Mouse (Mus musculus) layer of hippocampus, adult 18-20 months (tissue): ENCODE results near the gene Gm7030. TPM values are rescaled to one million over a fixed set of nuclear protein-coding genes. Genes with fewer than 3 reads are reported as not detected.
"Not testable (repeated sequence)": the region's sequence is repeated elsewhere in the genome, so short reads cannot be mapped to it uniquely, and the experiment has no call there.

ENCODE experiments used
- DNase-seq, 2 experiments: peaks; one replicate each; pipeline ENCODE4 v3.0.0; 2022; ENCODE audit warnings: low spot score in 2 of 2
- long read RNA-seq: library from polyadenylated mRNA; stranded (forward); transcript quantifications from one replicate; pipeline ENCODE4 v2.0.0, GENCODE M21; 2021
- total RNA-seq, 2 experiments: library from RNA; stranded (reverse); gene quantifications; 2 replicates each; pipeline ENCODE4 v1.2.3; 2021

Gene Gm7030
- not detected for total RNA-seq
- long read RNA-seq: 0 reads

DNA sequence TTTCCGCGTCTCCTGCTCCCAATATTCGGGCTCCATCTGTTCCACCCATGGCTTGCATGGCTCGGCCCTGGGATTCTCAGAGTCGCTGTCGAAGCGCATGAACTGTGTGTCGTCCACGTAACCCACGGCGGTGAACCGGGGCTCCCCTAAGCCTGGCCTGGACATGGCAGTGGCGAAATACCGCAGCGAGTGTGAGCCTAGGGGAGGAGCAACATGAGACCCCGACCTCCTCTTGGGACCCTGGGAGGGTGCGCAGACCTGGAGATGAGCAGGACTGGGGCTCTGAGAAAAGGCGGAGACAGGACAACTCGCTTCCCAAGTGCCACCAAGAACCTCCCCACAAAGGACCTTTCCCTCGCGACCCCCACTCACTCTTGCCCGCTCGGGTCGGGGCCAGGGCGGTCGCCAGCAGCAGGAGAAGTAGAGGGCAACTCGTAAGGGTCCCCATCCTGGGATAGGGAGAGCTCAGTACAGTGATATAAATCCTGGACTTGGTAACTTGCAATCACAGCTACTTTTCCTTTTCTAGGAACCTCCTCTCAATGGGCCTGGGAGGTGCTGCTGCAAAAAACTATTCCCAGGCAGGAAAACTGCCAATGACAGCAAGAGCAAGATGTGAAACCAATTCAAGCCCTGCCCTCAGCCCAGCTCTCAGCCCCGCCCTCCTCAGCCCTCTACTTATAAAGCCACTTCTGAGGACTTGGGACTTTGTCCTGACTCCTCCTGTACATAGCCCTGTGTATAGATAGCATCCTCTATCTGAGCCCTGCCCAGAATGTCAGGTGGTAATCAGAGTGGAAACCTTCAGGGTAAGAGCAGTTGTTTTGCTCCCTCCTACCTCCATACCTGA, at the start of gene Gm7030:
Gene Gm7030, minus strand, starts transcription at position 458 of the 850 bp plus-strand sequence.
- not testable (repeated sequence) for DNase-seq

DNA sequence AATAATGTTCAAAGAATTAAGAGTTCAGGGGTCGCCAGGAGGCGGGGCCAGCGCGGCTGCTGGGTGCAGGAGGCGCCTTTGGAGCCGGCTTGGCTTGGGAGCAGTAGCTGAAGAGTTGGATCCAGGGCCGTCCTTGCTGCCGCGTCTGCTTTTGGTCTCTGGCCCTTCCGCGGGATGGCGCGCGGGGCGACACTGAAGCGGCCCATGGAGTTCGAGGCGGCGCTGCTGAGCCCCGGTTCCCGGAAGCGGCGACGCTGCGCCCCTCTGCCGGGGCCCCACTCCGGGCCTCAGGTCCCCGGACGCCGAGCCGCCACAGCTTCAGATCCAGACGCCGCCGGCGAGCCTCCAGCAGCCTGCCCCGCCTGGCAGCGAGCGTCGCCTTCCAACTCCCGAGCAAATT, 49.7 kb upstream of the Gm7030 start:
- DNase-seq: not testable (repeated sequence)

DNA sequence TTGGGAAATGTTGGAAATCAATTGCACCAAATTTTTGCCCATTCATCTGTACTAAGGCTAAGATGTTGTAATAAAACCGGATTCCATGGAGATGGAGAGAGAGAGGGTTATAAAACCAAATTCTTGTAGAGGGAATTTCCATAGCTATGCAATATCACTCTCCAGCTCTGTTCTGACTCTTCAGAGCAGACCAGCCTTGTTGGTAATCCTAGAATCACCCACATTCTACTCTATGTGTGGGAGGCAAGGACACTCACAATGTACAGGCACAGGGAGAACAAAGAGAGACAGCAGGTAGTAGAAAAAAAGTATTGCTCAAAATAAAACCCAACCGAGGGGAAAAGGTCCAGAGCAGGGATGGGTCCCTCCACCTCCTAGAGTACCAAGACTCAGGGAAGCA, 46.9 kb upstream of the Gm7030 start:
- DNase-seq: not testable (repeated sequence)

DNA sequence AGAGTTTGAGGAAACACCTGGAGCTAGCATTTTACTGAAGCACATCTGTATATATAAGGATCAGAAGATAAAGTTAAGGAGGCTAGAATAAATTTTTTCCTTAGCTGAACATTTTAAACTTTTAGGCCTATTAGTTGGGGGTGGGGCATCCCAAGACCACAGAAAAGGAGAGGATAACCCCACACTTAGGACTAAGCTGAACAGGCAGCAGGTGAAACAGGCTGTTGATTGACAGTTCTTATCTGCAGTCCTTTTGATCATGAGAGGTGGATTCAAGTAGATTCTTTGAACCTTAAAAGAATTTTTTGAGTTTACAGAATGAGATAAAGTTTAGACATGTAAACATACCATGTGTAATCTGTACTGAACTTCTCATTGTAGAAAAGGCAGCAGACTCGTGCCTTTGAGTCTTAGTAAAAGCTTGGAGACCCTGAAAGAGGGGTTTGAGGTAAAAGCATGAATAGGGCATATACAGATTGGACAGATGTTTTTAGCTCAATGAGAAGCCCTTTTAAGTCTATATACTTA, 41.1 kb upstream of the Gm7030 start:
- no peak for DNase-seq

DNA sequence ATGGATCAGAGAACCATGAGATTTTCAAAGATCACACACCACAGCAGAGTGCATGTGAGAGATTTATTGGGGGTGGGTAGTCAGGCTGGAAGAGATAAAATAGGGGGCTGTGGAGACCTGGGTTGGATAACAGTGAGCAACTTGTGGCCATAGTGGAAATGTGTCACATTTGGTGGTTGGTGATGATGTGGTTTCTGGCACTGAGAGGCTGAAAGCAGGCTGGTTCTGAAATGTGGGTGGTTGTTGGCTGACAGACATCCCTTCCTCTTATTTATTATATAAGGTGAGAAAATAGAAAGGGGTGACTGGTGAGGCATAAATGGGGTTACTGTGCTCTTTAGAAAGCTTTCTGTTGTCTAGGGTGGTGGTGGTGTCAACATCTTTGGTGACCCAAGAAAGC, 40.5 kb upstream of the Gm7030 start:
- no peak for DNase-seq

DNA sequence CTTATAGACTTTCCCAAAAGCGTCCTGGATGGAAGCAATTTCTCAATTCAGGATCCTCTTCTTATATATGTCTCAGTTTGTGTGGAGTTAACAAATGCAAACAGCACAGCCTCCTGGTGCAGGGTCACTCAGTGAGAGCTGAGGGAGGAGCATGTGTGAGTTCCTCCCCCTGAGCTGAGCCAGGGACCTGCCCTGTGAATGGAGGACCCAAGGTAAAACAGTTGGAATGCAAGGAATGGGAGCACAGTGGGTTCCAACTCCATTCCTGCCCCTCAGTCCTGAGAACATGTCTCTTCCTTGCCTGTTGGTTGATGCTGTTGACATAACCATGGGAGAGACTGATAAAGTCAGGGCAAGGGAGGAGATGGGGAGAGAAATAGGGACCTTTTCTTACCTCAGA, 39.9 kb upstream of the Gm7030 start:
- DNase-seq: not testable (repeated sequence)

DNA sequence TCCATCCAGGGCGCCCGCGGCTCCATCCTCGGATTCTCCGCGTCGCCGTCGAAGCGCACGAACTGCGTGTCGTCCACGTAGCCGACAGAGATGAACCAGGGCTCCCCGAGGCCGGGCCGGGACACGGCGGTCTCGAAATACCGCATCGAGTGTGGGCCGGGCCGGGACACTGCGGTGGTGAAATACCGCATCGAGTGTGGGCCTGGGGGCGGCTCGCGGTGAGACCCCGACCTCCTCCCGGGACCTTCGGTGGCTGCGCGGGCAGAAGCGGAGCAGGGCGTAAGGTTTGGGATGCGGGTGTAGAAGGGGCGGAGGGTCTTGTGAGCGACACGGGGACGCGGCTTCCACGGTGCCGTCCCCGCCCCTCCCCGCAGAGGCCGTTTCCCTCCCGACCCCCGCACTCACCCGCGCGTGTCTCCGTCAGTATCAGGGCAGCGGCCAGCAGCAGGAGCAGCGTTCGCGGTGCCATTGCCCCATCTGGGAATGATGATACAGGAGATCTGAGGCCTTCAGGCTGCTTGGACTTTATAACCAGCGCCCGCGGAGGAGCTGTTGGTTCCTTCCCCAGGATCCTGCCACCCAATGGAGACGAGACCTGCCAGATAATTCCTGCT, 38.9 kb upstream of the Gm7030 start, which contains the start of gene Gm8909:
Gene Gm8909, minus strand, starts transcription at position 499 of the 614 bp plus-strand sequence.
- no peak for DNase-seq

DNA sequence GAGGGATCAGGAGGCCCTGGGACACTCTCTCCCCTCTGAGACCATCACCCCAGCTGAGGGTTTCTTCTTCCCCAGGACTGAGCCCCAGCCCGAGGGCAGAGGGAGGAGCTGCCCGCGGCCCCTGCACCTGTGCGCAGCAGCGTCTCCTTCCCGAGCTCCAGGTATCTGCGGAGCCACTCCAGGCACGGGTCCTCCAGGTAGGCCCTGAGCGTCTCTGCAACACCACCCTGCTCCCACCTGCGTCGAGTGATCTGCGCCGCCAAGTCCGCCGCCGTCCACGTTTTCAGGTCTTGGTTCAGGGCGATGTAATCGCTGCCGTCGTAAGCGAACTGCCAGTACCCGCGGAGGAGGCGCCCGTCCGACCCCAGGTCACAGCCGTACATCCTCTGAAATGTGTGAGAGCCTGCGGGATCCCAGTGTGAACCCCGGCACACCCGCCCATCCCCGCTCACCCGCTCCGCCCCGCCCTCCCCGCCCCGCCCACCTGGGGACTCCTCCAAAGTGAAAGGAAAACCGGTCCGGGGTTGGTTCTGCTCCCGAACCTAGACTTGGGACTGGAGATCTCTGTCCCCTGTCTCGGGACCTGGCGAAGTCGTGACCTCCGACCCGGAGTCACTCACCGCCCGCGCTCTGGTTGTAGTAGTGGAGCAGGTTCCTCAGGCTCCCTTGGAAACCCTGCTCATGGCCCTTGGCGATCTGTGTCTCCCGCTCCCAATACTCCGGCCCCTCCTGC, 38.2 kb upstream of the Gm7030 start:
- DNase-seq: no peak

DNA sequence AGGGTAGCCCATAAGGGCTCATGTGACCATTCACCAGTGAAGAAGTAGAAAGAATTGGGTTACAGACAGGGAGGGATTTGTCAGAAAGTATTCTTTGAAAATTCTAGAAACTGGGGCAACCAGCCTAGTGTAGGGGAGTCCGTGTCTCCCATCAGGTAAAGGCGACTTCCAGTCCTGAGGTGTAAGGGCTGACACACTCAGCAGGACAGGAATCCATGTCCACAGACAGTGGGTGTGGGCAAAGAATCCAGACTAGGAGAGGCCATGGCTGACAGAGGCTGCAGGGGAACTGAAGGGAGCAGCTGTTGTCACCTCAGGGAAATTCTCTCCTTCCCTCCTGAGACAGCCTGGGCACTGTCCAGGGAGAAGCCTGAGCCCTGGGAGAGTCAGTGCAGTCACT, 37.7 kb upstream of the Gm7030 start:
- DNase-seq: not testable (repeated sequence)

DNA sequence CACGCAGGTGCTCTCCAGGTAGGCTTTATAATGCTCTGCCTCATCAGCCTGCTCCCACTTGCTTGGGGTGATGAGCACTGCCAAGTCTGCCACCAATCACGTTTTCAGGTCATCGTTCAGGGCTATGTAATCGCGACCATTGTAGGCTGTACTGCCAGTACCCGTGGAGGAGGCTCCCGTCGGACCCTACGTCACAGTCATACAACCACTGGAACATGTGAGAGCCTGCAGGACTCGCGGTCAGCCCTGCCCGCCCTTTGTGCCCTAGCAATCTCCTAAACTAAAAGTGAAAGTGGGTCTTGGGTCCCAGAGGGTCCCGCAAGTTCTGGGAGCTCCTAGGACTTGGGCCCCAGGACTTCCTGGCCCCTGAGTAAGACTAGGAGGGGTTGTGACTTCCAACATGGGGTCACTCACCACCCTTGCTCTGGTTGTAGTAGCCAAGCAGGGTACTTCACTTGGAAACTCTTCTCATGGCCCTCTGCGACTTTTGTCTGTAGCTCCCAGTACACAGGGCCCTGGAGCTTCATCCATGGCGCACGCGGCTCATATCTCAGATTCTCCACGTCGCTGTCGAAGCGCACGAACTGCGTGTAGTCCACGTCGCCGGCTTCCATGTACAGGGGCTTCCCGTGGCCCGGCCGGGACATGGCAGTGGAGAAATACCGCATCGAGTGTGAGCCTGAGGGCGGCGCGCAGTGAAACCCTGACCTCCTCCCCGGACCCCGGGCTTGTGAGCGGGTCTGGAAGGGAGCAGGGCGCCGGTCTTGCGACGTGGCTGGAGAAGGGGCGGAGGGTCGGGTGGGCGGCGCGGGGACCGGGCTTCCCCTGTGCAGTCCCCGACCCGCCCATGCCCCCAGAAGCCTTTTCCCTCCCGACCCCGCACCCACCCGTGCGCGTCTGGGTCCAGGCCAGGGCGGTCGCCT, 32.2 kb upstream of the Gm7030 start:
- no peak for DNase-seq

DNA sequence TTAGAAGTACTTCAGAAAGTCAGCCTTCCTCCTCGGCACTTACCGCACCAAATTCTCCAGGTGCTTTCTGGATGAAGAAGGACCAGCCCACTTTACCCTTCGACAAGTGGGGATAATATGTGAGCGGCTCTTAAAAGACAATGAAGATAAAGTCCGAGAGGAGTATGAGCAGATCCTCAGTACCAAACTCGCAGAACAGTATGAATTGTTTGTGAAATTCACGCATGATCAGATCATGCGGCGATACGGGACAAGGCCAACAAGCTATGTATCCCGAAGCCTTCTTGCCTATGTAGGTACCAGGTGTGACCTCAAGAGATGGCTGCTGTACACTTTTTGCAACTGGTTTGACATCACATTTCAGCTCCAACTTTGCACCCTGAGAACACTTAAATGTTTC, 29.0 kb upstream of the Gm7030 start:
- DNase-seq: not testable (repeated sequence)

DNA sequence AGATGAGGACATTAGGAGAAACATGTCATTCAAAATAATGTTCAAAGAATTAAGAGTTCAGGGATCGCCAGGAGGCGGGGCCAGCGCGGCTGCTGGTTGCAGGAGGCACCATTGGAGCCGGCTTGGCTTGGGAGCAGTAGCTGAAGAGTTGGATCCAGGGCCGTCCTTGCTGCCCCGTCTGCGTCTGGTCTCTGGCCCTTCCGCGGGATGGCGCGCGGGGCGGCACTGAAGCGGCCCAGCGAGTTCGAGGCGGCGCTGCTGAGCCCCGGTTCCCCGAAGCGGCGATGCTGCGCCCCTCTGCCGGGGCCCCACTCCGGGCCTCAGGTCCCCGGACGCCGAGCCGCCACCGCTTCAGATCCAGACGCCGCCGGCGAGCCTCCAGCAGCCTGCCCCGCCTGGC, 28.6 kb upstream of the Gm7030 start:
- DNase-seq: not testable (repeated sequence)

DNA sequence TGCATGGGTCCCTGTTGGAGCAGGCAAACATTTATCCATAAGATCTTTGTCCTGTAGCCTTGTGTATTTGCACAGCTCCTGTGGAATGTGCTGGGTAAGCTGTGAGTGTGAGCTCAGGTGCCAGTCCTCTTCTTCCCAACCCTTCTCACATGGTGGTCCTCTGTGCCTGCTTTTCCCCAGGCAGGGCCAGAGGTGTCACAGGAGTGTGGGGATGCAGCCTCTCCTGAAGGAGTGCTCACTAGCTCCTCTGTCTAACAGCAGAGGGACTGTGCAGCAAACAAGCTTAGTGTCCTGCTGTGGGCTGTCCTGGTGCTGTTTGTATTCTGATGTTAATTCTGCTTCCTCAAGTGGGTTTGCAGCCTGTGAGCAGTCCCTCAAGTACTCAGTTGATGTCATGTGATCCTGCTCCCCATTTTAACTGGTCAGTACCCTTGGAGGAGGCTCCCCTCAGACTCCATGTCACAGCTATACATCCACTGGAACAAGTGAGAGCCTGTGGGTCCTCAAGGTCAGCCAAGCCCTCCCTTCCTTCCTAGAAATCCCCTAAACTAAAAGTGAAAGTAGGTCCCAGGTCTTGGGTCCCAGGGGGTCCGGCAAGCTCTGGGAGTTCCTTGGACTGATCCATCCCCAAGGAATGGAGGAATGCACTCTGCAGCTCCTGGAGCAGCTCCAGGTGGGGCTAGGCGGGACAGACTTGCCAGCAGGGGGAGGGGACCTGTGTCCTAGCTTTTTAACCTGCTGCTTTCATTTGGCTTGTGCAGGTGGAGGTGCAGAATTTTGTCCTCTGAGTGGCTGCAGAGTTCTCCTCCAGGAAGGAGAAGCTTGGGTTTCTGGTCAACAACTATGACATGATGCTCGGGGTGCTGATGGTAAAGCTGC, 25.3 kb upstream of the Gm7030 start:
- no peak for DNase-seq

DNA sequence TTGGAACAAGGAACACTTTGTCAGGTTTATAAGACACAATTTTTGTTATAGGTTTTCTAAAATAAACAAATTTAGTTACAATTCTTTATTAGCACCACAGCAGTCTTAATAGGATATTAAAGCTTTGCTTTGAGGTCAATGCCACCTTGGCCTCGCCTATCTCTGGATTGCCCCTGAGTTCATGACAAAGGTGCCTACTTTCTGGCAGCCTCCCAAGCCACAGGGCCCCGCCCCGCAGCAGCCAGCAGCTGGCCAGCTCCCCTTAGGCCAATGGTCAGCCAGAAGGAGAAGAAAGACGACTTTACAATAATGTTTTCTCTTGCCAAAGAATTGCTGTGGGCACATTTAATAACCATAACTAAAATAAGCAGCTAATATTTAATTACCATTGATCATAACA, 22.0 kb upstream of the Gm7030 start:
- not testable (repeated sequence) for DNase-seq

DNA sequence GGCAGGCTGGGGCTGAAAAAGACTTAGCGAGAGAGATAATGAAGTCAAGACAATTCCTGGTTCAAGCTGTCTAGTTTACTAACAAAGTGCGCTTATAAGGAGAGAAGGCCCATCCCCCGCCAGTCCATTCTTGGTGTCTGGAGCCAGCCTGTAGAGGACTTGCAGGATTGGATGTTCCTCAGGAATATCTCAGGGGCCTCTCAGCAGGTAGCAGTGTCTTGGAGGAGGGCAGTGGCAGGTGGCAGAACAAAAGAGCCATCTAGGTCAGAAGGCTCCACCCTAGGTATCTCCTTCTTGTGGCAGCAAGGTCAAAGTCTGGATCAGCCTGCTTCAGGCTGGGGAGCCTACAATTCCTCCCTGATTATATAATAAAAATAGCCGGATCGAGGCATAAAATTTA, 19.2 kb upstream of the Gm7030 start:
- DNase-seq: not testable (repeated sequence)

DNA sequence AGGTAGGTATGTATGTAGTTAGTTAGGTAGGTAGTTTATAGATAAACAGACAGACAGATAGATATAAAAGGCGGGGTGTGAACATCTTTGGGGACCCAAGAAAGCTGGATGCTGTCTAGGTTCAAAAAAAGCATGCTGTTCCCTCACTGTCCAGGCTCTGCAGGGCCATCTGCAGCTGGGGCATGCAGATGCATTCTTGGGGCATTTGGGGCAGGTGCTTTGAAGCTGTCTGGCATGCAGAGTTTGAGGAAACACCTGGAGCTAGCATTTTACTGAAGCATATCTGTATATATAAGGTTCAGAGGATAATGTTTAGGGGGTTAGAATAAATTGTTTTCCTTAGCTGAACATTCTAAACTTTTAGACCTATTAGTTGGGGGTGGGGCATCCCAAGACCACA, 17.7 kb upstream of the Gm7030 start:
- DNase-seq: not testable (repeated sequence)

DNA sequence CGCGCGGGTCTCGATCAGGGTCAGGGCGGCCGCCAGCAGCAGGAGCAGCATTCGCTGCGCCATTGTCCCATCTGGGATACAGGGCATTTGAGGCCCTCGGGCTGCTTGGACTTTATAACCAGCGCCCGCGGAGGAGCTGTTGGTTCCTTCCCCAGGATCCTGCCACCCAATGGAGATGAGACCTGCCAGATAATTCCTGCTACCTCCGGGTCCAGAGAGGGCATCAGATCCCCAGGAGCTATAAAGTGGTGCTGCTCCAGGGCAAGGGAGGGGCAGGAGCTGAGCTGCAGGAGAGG, 16.6 kb upstream of the Gm7030 start:
- DNase-seq: not testable (repeated sequence)

DNA sequence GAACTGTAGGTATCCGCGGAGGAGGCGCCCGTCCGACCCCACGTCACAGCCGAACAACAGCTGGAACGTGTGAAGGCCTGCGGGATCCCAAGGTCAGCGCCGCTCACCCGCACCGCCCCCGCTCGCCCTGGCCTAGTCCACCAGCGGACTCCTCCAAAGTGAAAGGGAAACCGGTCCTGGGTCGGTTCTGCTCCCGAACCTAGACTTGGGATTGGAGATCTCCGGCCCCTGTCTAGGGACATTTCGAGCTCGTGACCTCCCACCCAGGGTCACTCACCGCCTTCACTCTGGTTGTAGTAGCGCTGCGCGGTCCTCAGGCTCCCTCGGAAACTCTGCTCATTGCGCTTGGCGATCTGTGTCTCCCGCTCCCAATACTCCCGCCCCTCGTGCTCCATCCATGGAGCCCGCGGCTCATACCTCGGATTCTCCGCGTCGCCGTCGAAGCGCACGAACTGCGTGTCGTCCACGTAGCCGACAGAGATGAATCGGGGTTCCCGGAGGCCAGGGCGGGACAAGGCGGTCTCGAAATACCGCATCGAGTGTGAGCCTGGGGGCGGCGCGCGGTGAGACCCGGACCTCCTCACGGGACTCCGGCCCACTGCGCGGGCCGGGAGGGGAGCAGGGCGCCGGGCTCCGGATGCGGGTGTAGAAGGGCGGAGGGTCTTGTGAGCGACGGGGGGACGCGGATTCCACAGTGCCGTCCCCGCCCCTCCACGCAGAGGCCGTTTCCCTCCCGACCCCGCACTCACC, 16.1 kb upstream of the Gm7030 start:
- DNase-seq: no peak

DNA sequence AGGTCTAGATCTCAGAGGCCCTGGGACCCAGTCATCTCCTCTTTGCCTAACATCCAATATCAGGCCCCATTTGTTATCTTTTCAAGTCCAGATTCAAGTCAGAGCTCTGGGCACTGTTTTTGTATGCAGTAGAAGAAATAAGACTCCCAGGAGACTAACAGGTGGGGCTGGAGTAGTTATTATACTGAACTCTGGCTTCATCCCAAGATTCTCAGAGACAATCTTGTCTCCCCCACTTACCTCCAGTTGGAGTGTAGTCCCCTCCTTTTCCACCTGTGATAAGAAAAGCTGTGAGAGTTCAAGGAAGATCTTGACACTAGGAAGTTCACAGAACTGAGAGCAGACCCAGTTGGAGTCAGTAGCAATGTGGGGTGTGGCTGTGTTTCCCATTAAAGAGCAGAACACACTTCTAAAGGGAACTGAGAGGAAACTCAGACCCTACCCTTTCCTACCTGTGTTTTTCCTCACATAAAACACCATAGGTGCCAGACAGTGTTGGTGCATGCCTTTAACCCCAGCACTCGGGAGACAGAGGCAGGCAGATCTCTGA, 7.1 kb upstream of the Gm7030 start:
- not testable (repeated sequence) for DNase-seq
